Mouse (Mus musculus) kidney, postnatal 25 days (tissue): ENCODE measurements around the gene Prl2b1.

Source experiments
- DNase-seq, 2 experiments: peaks; one replicate each; pipeline ENCODE4 v3.0.0; 2021; ENCODE audit warnings: mixed read lengths in 2 of 2

The Prl2b1 gene

GRCm38 (mm10) chr13:27390746-27391145 is at the start of gene Prl2b1:
Gene Prl2b1 (minus strand): TSS chr13:27390846.
- no peak for DNase-seq

GRCm38 (mm10) chr13:27438588-27438987 is 47.9 kb upstream of the Prl2b1 start, which contains the start of gene Prl8a6:
Gene Prl8a6 (minus strand): TSS chr13:27438688.
- no peak for DNase-seq

- no peak for DNase-seq
Observed at GRCm38 (mm10) chr13:27433159-27433558, 42.5 kb upstream of the Prl2b1 start.

- DNase-seq = no peak
Observed at GRCm38 (mm10) chr13:27413640-27414039, 23.0 kb upstream of the Prl2b1 start.

GRCm38 (mm10) chr13:27399061-27399724 is 8.5 kb upstream of the Prl2b1 start:
- DNase-seq = no peak

GRCm38 (mm10) chr13:27345373-27345772 is 45.3 kb downstream of the Prl2b1 start, which contains the start of gene Prl8a2:
Gene Prl8a2 (plus strand): TSS chr13:27345673.
- DNase-seq = no peak

GRCm38 (mm10) chr13:27342733-27343275 is 47.8 kb downstream of the Prl2b1 start:
- DNase-seq = no peak

- DNase-seq = no peak
Observed at GRCm38 (mm10) chr13:27334989-27335388, 55.7 kb downstream of the Prl2b1 start.
